Mouse (Mus musculus): ENCODE results near the gene Slc36a4.

- TF ChIP-seq CTCF (IDR thresholded peaks at IDR 0.05; ENCODE audit: insufficient read depth, low read depth, low read length) (no peak), POLR2A (IDR thresholded peaks at IDR 0.05; ENCODE audit: insufficient read depth, low read depth, low read length) (no peak)
These were observed 36.6 kb downstream of the Slc36a4 start for GRCm38 (mm10) chr9:15745985-15746607.
